Mouse (Mus musculus) forebrain, postnatal 0 days (tissue): Measurements from ENCODE around the gene Slc8a2. TPM values are rescaled to one million over a fixed set of nuclear protein-coding genes. Genes with fewer than 3 reads are reported as not detected.

Experiments
- ATAC-seq: fragments of 200-750 bp; cut with Nextera tagmentation; 2 replicates; pipeline ENCODE4 v1.8.0; 2017; ENCODE audit warnings: mild to moderate bottlenecking, moderate library complexity
- DNase-seq: peaks from one replicate; pipeline ENCODE4 v3.0.0-alpha.2; 2015
- H3K27ac ChIP-seq: fragments of 300-500 bp; sonication (generic); 2 replicates; pipeline ENCODE4 v1.5.1; 2014; ENCODE audit warnings: low read depth, mild to moderate bottlenecking, antibody characterized with exemption, low read length, moderate library complexity, mixed read lengths
- H3K27me3 ChIP-seq: fragments of 300-500 bp; sonication (generic); 2 replicates; pipeline ENCODE4 v1.6.1; 2014; ENCODE audit warnings: mild to moderate bottlenecking, low read length, mixed read lengths; ENCODE audit not compliant: insufficient read depth
- H3K36me3 ChIP-seq: fragments of 300-500 bp; sonication (generic); 2 replicates; pipeline ENCODE4 v1.6.1; 2014; ENCODE audit warnings: mild to moderate bottlenecking, moderate library complexity; ENCODE audit not compliant: insufficient read depth
- H3K4me1 ChIP-seq: fragments of 300-500 bp; sonication (generic); 2 replicates; pipeline ENCODE4 v1.6.1; 2014; ENCODE audit warnings: antibody characterized with exemption; ENCODE audit not compliant: insufficient read depth
- H3K4me2 ChIP-seq: fragments of 300-500 bp; sonication (generic); 2 replicates; pipeline ENCODE4 v1.6.1; 2014; ENCODE audit warnings: low read depth, mild to moderate bottlenecking, moderate library complexity
- H3K4me3 ChIP-seq: fragments of 300-500 bp; sonication (generic); 2 replicates; pipeline ENCODE4 v1.5.1; 2014; ENCODE audit warnings: low read depth, low read length, mixed read lengths
- H3K9ac ChIP-seq: fragments of 300-500 bp; sonication (generic); 2 replicates; pipeline ENCODE4 v1.6.1; 2014; ENCODE audit warnings: mild to moderate bottlenecking
- H3K9me3 ChIP-seq: fragments of 300-500 bp; sonication (generic); 2 replicates; pipeline ENCODE4 v1.6.1; 2016; ENCODE audit warnings: low read length
- CTCF ChIP-seq: sonication (generic); IDR thresholded peaks from 2 replicates; pipeline ENCODE4 v1.5.1; 2016; ENCODE audit warnings: antibody characterized with exemption, control low read depth, low read depth
- WGBS: fragments of 180-500 bp; shearing (Covaris S2); extraction: QIAGEN DNeasy Blood & Tissue Kit; methylation state at CpG from one replicate; pipeline ENCODE4 v1.1.7; 2014; 5-methylcytosine and 5-hydroxymethylcytosine counted together
- polyA plus RNA-seq: library from polyadenylated mRNA; unstranded; fragments of >200 nt; fragmentation: Nextera tagmentation; extraction: Ambion mirVana; gene quantifications from 2 replicates; pipeline ENCODE4 v1.2.1, GENCODE M21; 2015
- total RNA-seq: library from RNA; depleted of rRNA; stranded (reverse); fragments of >200 nt; gene quantifications from 2 replicates; pipeline ENCODE4 v1.2.3, GENCODE M21; 2014; rRNA removed

The Slc8a2 gene
- total and polyA plus RNA-seq, 2 experiments from 2014 or later = 0.99 to 55.8 TPM

GRCm38 (mm10) chr7:16201136-16201535, 71.5 kb downstream of the Slc8a2 start:
- H3K27me3 ChIP-seq = no peaks in the 10 kb centered on the region
- TF ChIP-seq CTCF = no peak
- no peak overlapping the region for H3K4me2 ChIP-seq
- DNase-seq (no peak), ATAC-seq (no peak)
- H3K4me3 ChIP-seq = no peak overlapping the region
- WGBS = 82% methylated on average over 6 of the region's 6 CpGs
- H3K9ac ChIP-seq = no peak overlapping the region
- peaks cover 60% of the 10 kb centered on the region for H3K36me3 ChIP-seq
- no peaks in the 10 kb centered on the region for H3K9me3 ChIP-seq
- no peaks in the 10 kb centered on the region for H3K4me1 ChIP-seq
- H3K27ac ChIP-seq = no peak overlapping the region

GRCm38 (mm10) chr7:16202756-16203504, 73.3 kb downstream of the Slc8a2 start:
- no peak overlapping the region for H3K9ac ChIP-seq
- TF ChIP-seq CTCF = no peak
- H3K36me3 ChIP-seq = peaks cover 58% of the 10 kb centered on the region
- no peak overlapping the region for H3K4me3 ChIP-seq
- no peak overlapping the region for H3K4me2 ChIP-seq
- 85% methylated on average over 15 of the region's 15 CpGs for WGBS
- no peaks in the 10 kb centered on the region for H3K4me1 ChIP-seq
- no peaks in the 10 kb centered on the region for H3K27me3 ChIP-seq
- ATAC-seq (no peak), DNase-seq (no peak)
- no peak overlapping the region for H3K27ac ChIP-seq
- no peaks in the 10 kb centered on the region for H3K9me3 ChIP-seq

GRCm38 (mm10) chr7:16203505-16203903, 73.9 kb downstream of the Slc8a2 start:
- Histone ChIP-seq H3K9me3 (no peaks in the 10 kb centered on the region), H3K9ac (no peak overlapping the region), H3K27me3 (no peaks in the 10 kb centered on the region), H3K4me1 (no peaks in the 10 kb centered on the region), H3K36me3 (peaks cover 52% of the 10 kb centered on the region), H3K4me2 (no peak overlapping the region), H3K27ac (no peak overlapping the region), H3K4me3 (no peak overlapping the region)
- ATAC-seq (no peak), DNase-seq (no peak)
- WGBS = 95% methylated on average over 13 of the region's 13 CpGs
- no peak for TF ChIP-seq CTCF

- WGBS = 84% methylated on average over 9 of the region's 9 CpGs
- H3K4me2 ChIP-seq = no peak overlapping the region
- no peak overlapping the region for H3K4me3 ChIP-seq
- no peak overlapping the region for H3K27ac ChIP-seq
- TF ChIP-seq CTCF = no peak
- no peaks in the 10 kb centered on the region for H3K9me3 ChIP-seq
- H3K9ac ChIP-seq = no peak overlapping the region
- ATAC-seq (no peak), DNase-seq (no peak)
- peaks cover 51% of the 10 kb centered on the region for H3K36me3 ChIP-seq
- no peaks in the 10 kb centered on the region for H3K27me3 ChIP-seq
- H3K4me1 ChIP-seq = no peaks in the 10 kb centered on the region
These were observed 75.2 kb downstream of the Slc8a2 start for GRCm38 (mm10) chr7:16204791-16205190.

GRCm38 (mm10) chr7:16207076-16207475, 77.5 kb downstream of the Slc8a2 start:
- H3K9me3 ChIP-seq = no peaks in the 10 kb centered on the region
- 82% methylated on average over 7 of the region's 7 CpGs for WGBS
- no peak overlapping the region for H3K9ac ChIP-seq
- no peak for TF ChIP-seq CTCF
- H3K36me3 ChIP-seq = peaks cover 58% of the 10 kb centered on the region
- no peak overlapping the region for H3K4me3 ChIP-seq
- H3K27me3 ChIP-seq = no peaks in the 10 kb centered on the region
- no peak overlapping the region for H3K4me2 ChIP-seq
- H3K27ac ChIP-seq = no peak overlapping the region
- no peaks in the 10 kb centered on the region for H3K4me1 ChIP-seq
- DNase-seq (no peak), ATAC-seq (no peak)

- Histone ChIP-seq H3K4me2 (no peak overlapping the region), H3K4me3 (no peak overlapping the region), H3K27me3 (no peaks in the 10 kb centered on the region), H3K36me3 (peaks cover 58% of the 10 kb centered on the region), H3K4me1 (no peaks in the 10 kb centered on the region), H3K9me3 (no peaks in the 10 kb centered on the region), H3K9ac (no peak overlapping the region), H3K27ac (no peak overlapping the region)
- no peak for TF ChIP-seq CTCF
- ATAC-seq (no peak; the same call in 1 of the 2 replicates), DNase-seq (no peak)
- WGBS = 91% methylated on average over 10 of the region's 10 CpGs
These were observed 77.9 kb downstream of the Slc8a2 start for GRCm38 (mm10) chr7:16207496-16207895.

- H3K27me3 ChIP-seq = no peaks in the 10 kb centered on the region
- TF ChIP-seq CTCF = no peak
- no peak overlapping the region for H3K4me2 ChIP-seq
- H3K36me3 ChIP-seq = peaks cover 58% of the 10 kb centered on the region
- H3K4me1 ChIP-seq = no peaks in the 10 kb centered on the region
- ATAC-seq (no peak), DNase-seq (no peak)
- H3K9me3 ChIP-seq = no peaks in the 10 kb centered on the region
- no peak overlapping the region for H3K4me3 ChIP-seq
- WGBS = 91% methylated on average over 21 of the region's 21 CpGs
- H3K27ac ChIP-seq = no peak overlapping the region
- no peak overlapping the region for H3K9ac ChIP-seq
These were observed 79.4 kb downstream of the Slc8a2 start for GRCm38 (mm10) chr7:16208781-16209665.

Other genes with a start within 250 kb of the Slc8a2 start
- gene Crx, start 249.9 kb upstream of the Slc8a2 start, total RNA-seq = 1.2 and 1.9 TPM in 2 replicates
- gene Crx, start 249.9 kb upstream of the Slc8a2 start, polyA plus RNA-seq = 0.05 and 0.25 TPM in 2 replicates
- not detected in 2 replicates for gene Crxos, start 247.2 kb upstream of the Slc8a2 start, total RNA-seq
- gene Crxos, start 247.2 kb upstream of the Slc8a2 start, polyA plus RNA-seq = not detected in 2 replicates
- 813 and 1,238 TPM in 2 replicates for gene Selenow, start 207.4 kb upstream of the Slc8a2 start, total RNA-seq
- gene Selenow, start 207.4 kb upstream of the Slc8a2 start, polyA plus RNA-seq = 2,478 and 2,732 TPM in 2 replicates
- gene Nop53, start 183.8 kb upstream of the Slc8a2 start, total RNA-seq = 117 and 189 TPM in 2 replicates
- gene Nop53, start 183.8 kb upstream of the Slc8a2 start, polyA plus RNA-seq = 143 and 154 TPM in 2 replicates
- 3.1 and 3.5 TPM in 2 replicates for gene Ehd2, start 162.3 kb upstream of the Slc8a2 start, total RNA-seq
- gene Ehd2, start 162.3 kb upstream of the Slc8a2 start, polyA plus RNA-seq = 4.4 and 5.0 TPM in 2 replicates
- 3.2 and 5.0 TPM in 2 replicates for gene Bicra, start 81.9 kb upstream of the Slc8a2 start, total RNA-seq
- 3.6 and 5.8 TPM in 2 replicates for gene Bicra, start 81.9 kb upstream of the Slc8a2 start, polyA plus RNA-seq
- gene Zfp541, start 68.0 kb upstream of the Slc8a2 start, total RNA-seq = 0.10 and 0.15 TPM in 2 replicates
- 0.04 and 0.17 TPM in 2 replicates for gene Zfp541, start 68.0 kb upstream of the Slc8a2 start, polyA plus RNA-seq
- gene Napa, start 31.4 kb upstream of the Slc8a2 start, total RNA-seq = 159 and 270 TPM in 2 replicates
- 211 and 222 TPM in 2 replicates for gene Napa, start 31.4 kb upstream of the Slc8a2 start, polyA plus RNA-seq
- 47.4 and 53.7 TPM in 2 replicates for gene Kptn, start 9.9 kb upstream of the Slc8a2 start, total RNA-seq
- 27.4 and 37.2 TPM in 2 replicates for gene Kptn, start 9.9 kb upstream of the Slc8a2 start, polyA plus RNA-seq
- gene Meis3, start 45.3 kb downstream of the Slc8a2 start, total RNA-seq = 98.6 and 100 TPM in 2 replicates
- 86.4 and 90.9 TPM in 2 replicates for gene Meis3, start 45.3 kb downstream of the Slc8a2 start, polyA plus RNA-seq
- gene Dhx34, start 92.2 kb downstream of the Slc8a2 start, total RNA-seq = 10.9 and 16.0 TPM in 2 replicates
- 8.4 and 9.7 TPM in 2 replicates for gene Dhx34, start 92.2 kb downstream of the Slc8a2 start, polyA plus RNA-seq
- 0.14 and 0.23 TPM in 2 replicates for gene C5ar2, start 114.3 kb downstream of the Slc8a2 start, total RNA-seq
- gene C5ar2, start 114.3 kb downstream of the Slc8a2 start, polyA plus RNA-seq = 0.13 and 0.17 TPM in 2 replicates
- 0.52 and 1.2 TPM in 2 replicates for gene C5ar1, start 129.7 kb downstream of the Slc8a2 start, total RNA-seq
- 1.7 TPM in 2 replicates for gene C5ar1, start 129.7 kb downstream of the Slc8a2 start, polyA plus RNA-seq
- 36.9 and 43.2 TPM in 2 replicates for gene Inafm1, start 143.8 kb downstream of the Slc8a2 start, total RNA-seq
- 63.6 and 68.4 TPM in 2 replicates for gene Inafm1, start 143.8 kb downstream of the Slc8a2 start, polyA plus RNA-seq
- 31.6 and 38.2 TPM in 2 replicates for gene Ccdc9, start 157.0 kb downstream of the Slc8a2 start, total RNA-seq
- 12.8 and 18.6 TPM in 2 replicates for gene Ccdc9, start 157.0 kb downstream of the Slc8a2 start, polyA plus RNA-seq
- gene Bbc3, start 178.6 kb downstream of the Slc8a2 start, total RNA-seq = 41.2 and 57.8 TPM in 2 replicates
- 40.0 and 40.2 TPM in 2 replicates for gene Bbc3, start 178.6 kb downstream of the Slc8a2 start, polyA plus RNA-seq